Mouse (Mus musculus): Measurements from ENCODE around the gene Postn.

The Postn gene

GRCm38 (mm10) chr3:54360897-54361296 lies at the start of gene Postn:
TSS of gene Postn (plus strand) at chr3:54361109.
- in situ Hi-C loops (cut with MboI; ENCODE audit: unreplicated experiment in 2 of 2) = loop anchor here in 1 of 2 experiments (25.0 kb wide), 1 partner anchor 701 kb away; the partner anchor contains the start of gene Ccna1

- in situ Hi-C loops (cut with MboI; ENCODE audit: unreplicated experiment in 2 of 2) = loop anchor here (5.0 to 25.0 kb wide), 5 partner anchors 157 to 719 kb away; partner anchors contain the start of gene Trpc4 (in 1 of the 2)
These were observed 46.9 kb upstream of the Postn start for GRCm38 (mm10) chr3:54314055-54314454.

- in situ Hi-C loops (cut with MboI; ENCODE audit: unreplicated experiment in 2 of 2) = loop anchor here (5.0 to 25.0 kb wide), 7 partner anchors 244 to 712 kb away; partner anchors contain the start of gene Ccna1 (in 1 of the 2)
These were observed 7.8 kb upstream of the Postn start for GRCm38 (mm10) chr3:54352891-54353652.

- in situ Hi-C loops (cut with MboI; ENCODE audit: unreplicated experiment in 2 of 2) = loop anchor here (10.0 to 25.0 kb wide), 3 partner anchors 623 to 707 kb away; partner anchors contain the start of gene Ccna1 (in 1 of the 2)
These were observed 3.3 kb upstream of the Postn start for GRCm38 (mm10) chr3:54357561-54357960.

GRCm38 (mm10) chr3:54358463-54359189 lies 2.3 kb upstream of the Postn start:
- in situ Hi-C loops (cut with MboI; ENCODE audit: unreplicated experiment in 2 of 2) = loop anchor here (10.0 to 25.0 kb wide), 3 partner anchors 624 to 706 kb away; partner anchors contain the start of gene Ccna1 (in 1 of the 2)

GRCm38 (mm10) chr3:54361656-54362055 lies 747 bp downstream of the Postn start:
- in situ Hi-C loops (cut with MboI; ENCODE audit: unreplicated experiment in 2 of 2) = loop anchor here in 1 of 2 experiments (25.0 kb wide), 1 partner anchor 701 kb away; the partner anchor contains the start of gene Ccna1

- in situ Hi-C loops (cut with MboI; ENCODE audit: unreplicated experiment in 2 of 2) = loop anchor here in 1 of 2 experiments (25.0 kb wide), 1 partner anchor 691 kb away; the partner anchor contains the start of gene Ccna1
These were observed 10.1 kb downstream of the Postn start for GRCm38 (mm10) chr3:54371015-54371414.

- in situ Hi-C loops (cut with MboI; ENCODE audit: unreplicated experiment in 2 of 2) = loop anchor here in 1 of 2 experiments (25.0 kb wide), 1 partner anchor 690 kb away; the partner anchor contains the start of gene Ccna1
These were observed 11.7 kb downstream of the Postn start for GRCm38 (mm10) chr3:54372625-54373024.

- in situ Hi-C loops (cut with MboI; ENCODE audit: unreplicated experiment in 2 of 2) = no loop called here
These were observed 15.1 kb downstream of the Postn start for GRCm38 (mm10) chr3:54376014-54376413.

GRCm38 (mm10) chr3:54377647-54378046 lies 16.7 kb downstream of the Postn start:
- in situ Hi-C loops (cut with MboI; ENCODE audit: unreplicated experiment in 2 of 2) = no loop called here

- in situ Hi-C loops (cut with MboI; ENCODE audit: unreplicated experiment in 2 of 2) = no loop called here
These were observed 17.2 kb downstream of the Postn start for GRCm38 (mm10) chr3:54378135-54378534.

- in situ Hi-C loops (cut with MboI; ENCODE audit: unreplicated experiment in 2 of 2) = no loop called here
These were observed 19.1 kb downstream of the Postn start for GRCm38 (mm10) chr3:54379981-54380380.

- in situ Hi-C loops (cut with MboI; ENCODE audit: unreplicated experiment in 2 of 2) = no loop called here
These were observed 38.4 kb downstream of the Postn start for GRCm38 (mm10) chr3:54399321-54399720.

GRCm38 (mm10) chr3:54399911-54400310 lies 39.0 kb downstream of the Postn start:
- in situ Hi-C loops (cut with MboI; ENCODE audit: unreplicated experiment in 2 of 2) = no loop called here

- in situ Hi-C loops (cut with MboI; ENCODE audit: unreplicated experiment in 2 of 2) = no loop called here
These were observed 39.7 kb downstream of the Postn start for GRCm38 (mm10) chr3:54400617-54401016.

- in situ Hi-C loops (cut with MboI; ENCODE audit: unreplicated experiment in 2 of 2) = no loop called here
These were observed 40.8 kb downstream of the Postn start for GRCm38 (mm10) chr3:54401706-54402105.

- in situ Hi-C loops (cut with MboI; ENCODE audit: unreplicated experiment in 2 of 2) = no loop called here
These were observed 42.9 kb downstream of the Postn start for GRCm38 (mm10) chr3:54403791-54404190.

- in situ Hi-C loops (cut with MboI; ENCODE audit: unreplicated experiment in 2 of 2) = no loop called here
These were observed 45.7 kb downstream of the Postn start for GRCm38 (mm10) chr3:54406567-54406966.

GRCm38 (mm10) chr3:54411052-54411451 lies 50.1 kb downstream of the Postn start:
- in situ Hi-C loops (cut with MboI; ENCODE audit: unreplicated experiment in 2 of 2) = no loop called here

GRCm38 (mm10) chr3:54412885-54413583 lies 52.1 kb downstream of the Postn start:
- in situ Hi-C loops (cut with MboI; ENCODE audit: unreplicated experiment in 2 of 2) = no loop called here

- in situ Hi-C loops (cut with MboI; ENCODE audit: unreplicated experiment in 2 of 2) = no loop called here
These were observed 52.6 kb downstream of the Postn start for GRCm38 (mm10) chr3:54413584-54413897.

Measured in v-Abl transformed pro-B cells (cell line).